Mouse (Mus musculus) midbrain, embryonic 14.5 days (tissue): ENCODE data around the gene Relb. TPM values are rescaled to one million over a fixed set of nuclear protein-coding genes. Genes with fewer than 3 reads are reported as not detected.

Experiments used
- ATAC-seq: fragments of 200-750 bp; cut with Nextera tagmentation; 2 replicates; pipeline ENCODE4 v1.8.0; 2017; ENCODE audit warnings: moderate number of reproducible peaks, moderate library complexity; ENCODE audit not compliant: low FRiP score, low TSS enrichment
- DNase-seq: peaks from one replicate; pipeline ENCODE4 v3.0.0-alpha.2; 2015
- H3K27ac ChIP-seq: fragments of 300-500 bp; sonication (generic); replicated peaks from 2 replicates; pipeline ENCODE4 v1.5.1; 2014; ENCODE audit warnings: mild to moderate bottlenecking, low read depth, low read length, moderate library complexity
- H3K27me3 ChIP-seq: fragments of 300-500 bp; sonication (generic); 2 replicates; pipeline ENCODE4 v1.6.1; 2014; ENCODE audit warnings: low read length, control low read depth, mixed read lengths; ENCODE audit not compliant: control insufficient read depth, insufficient read depth
- H3K36me3 ChIP-seq: fragments of 300-500 bp; sonication (generic); 2 replicates; pipeline ENCODE4 v1.6.1; 2014; ENCODE audit warnings: low read length, control low read depth; ENCODE audit not compliant: control insufficient read depth, insufficient read depth
- H3K4me1 ChIP-seq: fragments of 300-500 bp; sonication (generic); 2 replicates; pipeline ENCODE4 v1.6.1; 2014; ENCODE audit warnings: mild to moderate bottlenecking, antibody characterized with exemption, low read length, control low read depth; ENCODE audit not compliant: control insufficient read depth, insufficient read depth
- H3K4me2 ChIP-seq: fragments of 300-500 bp; sonication (generic); 2 replicates; pipeline ENCODE4 v1.6.1; 2014; ENCODE audit warnings: mild to moderate bottlenecking, low read length, moderate library complexity
- H3K4me3 ChIP-seq: fragments of 300-500 bp; sonication (generic); replicated peaks from 2 replicates; pipeline ENCODE4 v1.5.1; 2014; ENCODE audit warnings: low read depth, low read length
- H3K9ac ChIP-seq: fragments of 300-500 bp; sonication (generic); replicated peaks from 2 replicates; pipeline ENCODE4 v1.6.1; 2014; ENCODE audit warnings: mild to moderate bottlenecking, low read length, moderate library complexity
- H3K9me3 ChIP-seq: fragments of 300-500 bp; sonication (generic); 2 replicates; pipeline ENCODE4 v1.6.1; 2016; ENCODE audit warnings: low read length, control low read depth, mixed read lengths; ENCODE audit not compliant: control insufficient read depth
- WGBS: fragments of 180-500 bp; shearing (Covaris S2); extraction: QIAGEN DNeasy Blood & Tissue Kit; methylation state at CpG from one replicate; pipeline ENCODE4 v1.1.7; 2014; 5-methylcytosine and 5-hydroxymethylcytosine counted together
- polyA plus RNA-seq: library from polyadenylated mRNA; unstranded; fragments of >200 nt; fragmentation: Nextera tagmentation; extraction: Ambion mirVana; gene quantifications from 2 replicates; pipeline ENCODE4 v1.2.1, GENCODE M21; 2014

Gene Relb
- polyA plus RNA-seq, 1 experiment from 2014 or later: 5.2 TPM

DNA sequence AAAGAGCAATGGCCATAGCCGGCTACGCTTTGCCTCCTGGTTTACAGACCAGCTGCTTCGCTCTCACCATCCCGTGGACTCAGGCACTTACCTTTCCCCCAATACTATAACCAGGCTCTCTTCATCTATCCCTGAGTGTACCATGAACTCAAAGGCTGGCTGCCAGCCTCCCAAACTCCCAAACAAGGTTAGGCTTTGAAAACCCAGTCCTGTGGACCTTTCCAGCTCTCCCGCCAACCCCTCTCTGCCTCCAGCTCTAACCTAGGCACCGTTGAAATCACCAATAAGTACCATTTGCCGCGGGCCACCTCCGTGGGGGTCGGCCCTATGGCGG, 67.8 kb downstream of the Relb start:
- DNase-seq: no peak
- Histone ChIP-seq H3K9ac (peak overlapping the region; percentile 94), H3K9me3 (no peaks in the 10 kb centered on the region), H3K27me3 (no peaks in the 10 kb centered on the region), H3K4me2 (peak overlapping the region; percentile 96), H3K4me3 (peak overlapping the region; percentile 97), H3K27ac (peak overlapping the region; percentile 94), H3K36me3 (peaks cover 33% of the 10 kb centered on the region), H3K4me1 (peaks cover 42% of the 10 kb centered on the region)
- WGBS: under 1% methylated on average over 11 of the region's 11 CpGs
- ATAC-seq: no peak

DNA sequence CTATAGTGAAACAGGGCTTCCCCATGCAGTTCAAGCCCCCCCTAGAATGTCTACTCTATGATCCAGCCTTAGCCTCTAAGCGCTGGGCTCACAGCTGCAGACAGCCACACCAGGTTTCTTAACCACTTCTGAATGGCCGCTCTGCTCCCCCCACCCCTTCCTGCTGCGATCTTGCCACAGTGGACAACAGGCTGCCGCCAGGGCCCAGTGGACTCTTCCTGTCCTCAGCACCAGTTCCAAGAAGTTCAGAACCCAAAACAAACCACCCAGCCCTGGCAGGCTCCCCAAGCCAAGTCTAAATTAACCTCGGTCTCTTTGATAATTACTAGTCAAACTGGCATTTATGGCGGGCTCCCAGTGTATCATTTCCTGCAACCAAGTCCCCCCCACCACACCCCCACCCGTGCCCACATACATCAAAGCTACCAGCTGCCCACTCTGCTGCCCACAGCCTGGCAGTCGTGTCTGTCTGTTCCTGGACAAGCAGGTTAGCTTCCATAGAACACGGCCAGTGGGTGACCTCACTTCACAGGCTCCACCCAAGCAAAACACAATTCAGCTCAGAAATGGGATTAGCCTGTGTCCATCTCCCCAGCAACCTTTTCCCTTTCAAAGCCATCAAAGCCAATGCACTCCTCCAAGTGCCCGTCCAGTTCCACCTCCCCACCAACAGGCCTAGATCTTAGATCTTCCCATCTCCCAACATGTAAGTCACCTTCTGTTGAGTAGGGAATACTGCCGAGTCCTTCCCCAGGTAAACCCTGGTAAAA, 68.6 kb downstream of the Relb start:
- Histone ChIP-seq H3K4me3 (peak overlapping the region; percentile 97), H3K4me1 (peaks cover 42% of the 10 kb centered on the region), H3K36me3 (peaks cover 34% of the 10 kb centered on the region), H3K27ac (no peak overlapping the region), H3K9ac (peak overlapping the region; percentile 94), H3K27me3 (no peaks in the 10 kb centered on the region), H3K4me2 (peak overlapping the region; percentile 96), H3K9me3 (no peaks in the 10 kb centered on the region)
- no peak for ATAC-seq
- WGBS: 18% methylated on average over 11 of the region's 11 CpGs
- no peak for DNase-seq

DNA sequence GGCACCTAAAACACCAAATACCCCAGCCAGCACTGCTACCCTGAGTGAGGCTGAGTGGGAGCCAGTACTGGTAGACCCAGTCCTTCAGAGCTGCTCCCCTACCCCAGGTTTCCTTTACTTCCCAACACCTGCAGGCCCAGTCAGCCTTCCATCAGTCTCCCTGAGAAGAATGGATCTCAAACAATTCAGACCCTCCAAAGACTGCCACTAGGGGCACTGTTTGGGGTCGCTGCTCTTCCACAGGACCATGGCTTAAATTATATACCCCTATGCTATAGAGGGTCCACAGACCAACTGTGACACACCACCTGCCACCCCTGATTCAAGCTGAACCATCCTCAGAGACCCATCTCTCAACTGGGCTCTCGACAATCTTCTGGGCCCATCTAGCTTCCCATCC, 70.3 kb downstream of the Relb start:
- Histone ChIP-seq H3K9ac (peak overlapping the region; percentile 14), H3K36me3 (peaks cover 28% of the 10 kb centered on the region), H3K4me1 (peaks cover 42% of the 10 kb centered on the region), H3K27ac (no peak overlapping the region), H3K4me3 (no peak overlapping the region), H3K9me3 (no peaks in the 10 kb centered on the region), H3K27me3 (no peaks in the 10 kb centered on the region), H3K4me2 (peak overlapping the region; percentile 96)
- WGBS: 36% methylated on average over 2 of the region's 2 CpGs
- peak; percentile 57 for DNase-seq
- no peak for ATAC-seq

GRCm38 (mm10) chr7:19557982-19558900, 71.0 kb downstream of the Relb start:
- Histone ChIP-seq H3K9me3 (no peaks in the 10 kb centered on the region), H3K27ac (no peak overlapping the region), H3K27me3 (no peaks in the 10 kb centered on the region), H3K4me3 (no peak overlapping the region), H3K4me2 (no peak overlapping the region), H3K36me3 (peaks cover 27% of the 10 kb centered on the region), H3K9ac (peak overlapping the region; percentile 14; the same call in 1 of the 2 replicates), H3K4me1 (peaks cover 38% of the 10 kb centered on the region)
- no peak for DNase-seq
- ATAC-seq: no peak
- 94% methylated on average over 6 of the region's 6 CpGs for WGBS

- no peak overlapping the region for H3K4me3 ChIP-seq
- H3K4me2 ChIP-seq: no peak overlapping the region
- 94% methylated on average over 2 of the region's 2 CpGs for WGBS
- no peaks in the 10 kb centered on the region for H3K9me3 ChIP-seq
- no peak for ATAC-seq
- no peak overlapping the region for H3K9ac ChIP-seq
- no peaks in the 10 kb centered on the region for H3K27me3 ChIP-seq
- no peak for DNase-seq
- no peak overlapping the region for H3K27ac ChIP-seq
- peaks cover 31% of the 10 kb centered on the region for H3K4me1 ChIP-seq
- peaks cover 32% of the 10 kb centered on the region for H3K36me3 ChIP-seq
These were observed 72.2 kb downstream of the Relb start for GRCm38 (mm10) chr7:19557086-19557485.

Other genes starting within 250 kb of the Relb start
- gene Ercc2, start 247.4 kb downstream of the Relb start, polyA plus RNA-seq: 21.6 and 27.9 TPM in 2 replicates
- gene Klc3, start 225.3 kb downstream of the Relb start, polyA plus RNA-seq: 0.36 and 0.59 TPM in 2 replicates
- gene Ckm, start 224.7 kb downstream of the Relb start, polyA plus RNA-seq: 0.35 TPM in 1 of 2 replicates, not detected in the other
- 18.8 and 20.3 TPM in 2 replicates for gene Mark4, start 170.6 kb downstream of the Relb start, polyA plus RNA-seq
- 0.12 and 0.29 TPM in 2 replicates for gene Exoc3l2, start 166.1 kb downstream of the Relb start, polyA plus RNA-seq
- gene Bloc1s3, start 121.1 kb downstream of the Relb start, polyA plus RNA-seq: 2.5 and 6.1 TPM in 2 replicates
- 30.1 and 36.6 TPM in 2 replicates for gene Trappc6a, start 121.0 kb downstream of the Relb start, polyA plus RNA-seq
- 0.51 and 0.74 TPM in 2 replicates for gene Nkpd1, start 111.6 kb downstream of the Relb start, polyA plus RNA-seq
- 9.5 and 31.7 TPM in 2 replicates for gene Ppp1r37, start 66.4 kb downstream of the Relb start, polyA plus RNA-seq
- 0.22 and 0.32 TPM in 2 replicates for gene Zfp296, start 52.2 kb downstream of the Relb start, polyA plus RNA-seq
- gene Gemin7, start 51.8 kb downstream of the Relb start, polyA plus RNA-seq: 140 and 154 TPM in 2 replicates
- gene Clasrp, start 25.0 kb downstream of the Relb start, polyA plus RNA-seq: 44.7 and 50.4 TPM in 2 replicates
- gene Clptm1, start 35.6 kb upstream of the Relb start, polyA plus RNA-seq: 132 and 134 TPM in 2 replicates
- 0.37 TPM in 1 of 2 replicates, not detected in the other for gene Apoc2, start 48.5 kb upstream of the Relb start, polyA plus RNA-seq
- not detected in 2 replicates for gene Gm44805, start 52.0 kb upstream of the Relb start, polyA plus RNA-seq
- gene Apoc4, start 52.0 kb upstream of the Relb start, polyA plus RNA-seq: not detected in 2 replicates
- gene Apoc1, start 63.2 kb upstream of the Relb start, polyA plus RNA-seq: 1.7 and 2.0 TPM in 2 replicates
- 163 and 265 TPM in 2 replicates for gene Apoe, start 69.8 kb upstream of the Relb start, polyA plus RNA-seq
- gene Tomm40, start 86.0 kb upstream of the Relb start, polyA plus RNA-seq: 120 and 121 TPM in 2 replicates
- gene Nectin2, start 121.0 kb upstream of the Relb start, polyA plus RNA-seq: 41.1 and 46.1 TPM in 2 replicates
- gene Bcam, start 141.6 kb upstream of the Relb start, polyA plus RNA-seq: 4.5 and 7.8 TPM in 2 replicates
- gene Cblc, start 167.4 kb upstream of the Relb start, polyA plus RNA-seq: not detected in 2 replicates
- gene Bcl3, start 193.3 kb upstream of the Relb start, polyA plus RNA-seq: 0.77 and 1.2 TPM in 2 replicates
- gene Gm19345, start 222.6 kb upstream of the Relb start, polyA plus RNA-seq: 9.9 and 13.6 TPM in 2 replicates
- 0.90 TPM in 1 of 2 replicates, not detected in the other for gene Ceacam16, start 231.9 kb upstream of the Relb start, polyA plus RNA-seq